Mouse (Mus musculus): Measurements from ENCODE around the gene Rab27a.

GRCm38 (mm10) chr9:73125043-73125570 is 80.5 kb downstream of the Rab27a start:
- TF ChIP-seq CTCF (IDR thresholded peaks at IDR 0.05; ENCODE audit: low read depth) (no peak), EP300 (IDR thresholded peaks at IDR 0.05; ENCODE audit: low read depth) (no peak)

Measured in heart, postnatal 0 days (tissue).